Mouse (Mus musculus) midbrain, embryonic 14.5 days (tissue): ENCODE data around the gene Ada. TPM values are rescaled to one million over a fixed set of nuclear protein-coding genes. Genes with fewer than 3 reads are reported as not detected.

Source experiments
- ATAC-seq: fragments of 200-750 bp; cut with Nextera tagmentation; 2 replicates; pipeline ENCODE4 v1.8.0; 2017; ENCODE audit warnings: moderate number of reproducible peaks, moderate library complexity; ENCODE audit not compliant: low FRiP score, low TSS enrichment
- DNase-seq: peaks from one replicate; pipeline ENCODE4 v3.0.0-alpha.2; 2015
- H3K27ac ChIP-seq: fragments of 300-500 bp; sonication (generic); replicated peaks from 2 replicates; pipeline ENCODE4 v1.5.1; 2014; ENCODE audit warnings: mild to moderate bottlenecking, low read depth, low read length, moderate library complexity
- H3K27me3 ChIP-seq: fragments of 300-500 bp; sonication (generic); 2 replicates; pipeline ENCODE4 v1.6.1; 2014; ENCODE audit warnings: low read length, control low read depth, mixed read lengths; ENCODE audit not compliant: control insufficient read depth, insufficient read depth
- H3K36me3 ChIP-seq: fragments of 300-500 bp; sonication (generic); 2 replicates; pipeline ENCODE4 v1.6.1; 2014; ENCODE audit warnings: low read length, control low read depth; ENCODE audit not compliant: control insufficient read depth, insufficient read depth
- H3K4me1 ChIP-seq: fragments of 300-500 bp; sonication (generic); 2 replicates; pipeline ENCODE4 v1.6.1; 2014; ENCODE audit warnings: mild to moderate bottlenecking, antibody characterized with exemption, low read length, control low read depth; ENCODE audit not compliant: control insufficient read depth, insufficient read depth
- H3K4me2 ChIP-seq: fragments of 300-500 bp; sonication (generic); 2 replicates; pipeline ENCODE4 v1.6.1; 2014; ENCODE audit warnings: mild to moderate bottlenecking, low read length, moderate library complexity
- H3K4me3 ChIP-seq: fragments of 300-500 bp; sonication (generic); replicated peaks from 2 replicates; pipeline ENCODE4 v1.5.1; 2014; ENCODE audit warnings: low read depth, low read length
- H3K9ac ChIP-seq: fragments of 300-500 bp; sonication (generic); replicated peaks from 2 replicates; pipeline ENCODE4 v1.6.1; 2014; ENCODE audit warnings: mild to moderate bottlenecking, low read length, moderate library complexity
- H3K9me3 ChIP-seq: fragments of 300-500 bp; sonication (generic); 2 replicates; pipeline ENCODE4 v1.6.1; 2016; ENCODE audit warnings: low read length, control low read depth, mixed read lengths; ENCODE audit not compliant: control insufficient read depth
- WGBS: fragments of 180-500 bp; shearing (Covaris S2); extraction: QIAGEN DNeasy Blood & Tissue Kit; methylation state at CpG from one replicate; pipeline ENCODE4 v1.1.7; 2014; 5-methylcytosine and 5-hydroxymethylcytosine counted together
- polyA plus RNA-seq: library from polyadenylated mRNA; unstranded; fragments of >200 nt; fragmentation: Nextera tagmentation; extraction: Ambion mirVana; gene quantifications from 2 replicates; pipeline ENCODE4 v1.2.1, GENCODE M21; 2014

Ada gene
- polyA plus RNA-seq, 1 experiment from 2014 or later = 2.8 TPM

- no peak for ATAC-seq
- H3K4me2 ChIP-seq = no peak overlapping the region
Observed at GRCm38 (mm10) chr2:163697764-163698480, 52.1 kb downstream of the Ada start.

GRCm38 (mm10) chr2:163696763-163697162 lies 53.3 kb downstream of the Ada start:
- H3K27ac ChIP-seq = no peak overlapping the region
- H3K9ac ChIP-seq = no peak overlapping the region
- no peak for ATAC-seq
- H3K4me3 ChIP-seq = no peak overlapping the region
- 31% methylated on average over 2 of the region's 2 CpGs for WGBS
- H3K4me1 ChIP-seq = no peaks in the 10 kb centered on the region
- H3K4me2 ChIP-seq = no peak overlapping the region
- H3K27me3 ChIP-seq = no peaks in the 10 kb centered on the region
- no peaks in the 10 kb centered on the region for H3K36me3 ChIP-seq
- no peaks in the 10 kb centered on the region for H3K9me3 ChIP-seq
- DNase-seq = no peak

More at GRCm38 (mm10) chr2:163697764-163698480, 52.1 kb downstream of the Ada start:
- H3K9ac ChIP-seq = no peak overlapping the region
- H3K4me3 ChIP-seq = no peak overlapping the region
- no peaks in the 10 kb centered on the region for H3K27me3 ChIP-seq
- no peak overlapping the region for H3K27ac ChIP-seq
- DNase-seq = no peak
- WGBS = 65% methylated on average over 15 of the region's 16 CpGs
- no peaks in the 10 kb centered on the region for H3K36me3 ChIP-seq
- no peaks in the 10 kb centered on the region for H3K9me3 ChIP-seq
- no peaks in the 10 kb centered on the region for H3K4me1 ChIP-seq

GRCm38 (mm10) chr2:163693716-163694314 lies 56.2 kb downstream of the Ada start:
- no peak for DNase-seq
- H3K27ac ChIP-seq = no peak overlapping the region
- no peaks in the 10 kb centered on the region for H3K27me3 ChIP-seq

GRCm38 (mm10) chr2:163692873-163693612 lies 57.0 kb downstream of the Ada start:
- no peak overlapping the region for H3K9ac ChIP-seq
- H3K27ac ChIP-seq = no peak overlapping the region
- 83% methylated on average over 3 of the region's 3 CpGs for WGBS

More at GRCm38 (mm10) chr2:163693716-163694314, 56.2 kb downstream of the Ada start:
- 75% methylated on average over 9 of the region's 9 CpGs for WGBS
- peaks cover 9% of the 10 kb centered on the region for H3K4me1 ChIP-seq
- no peak overlapping the region for H3K4me2 ChIP-seq
- ATAC-seq = no peak
- H3K9me3 ChIP-seq = no peaks in the 10 kb centered on the region
- H3K36me3 ChIP-seq = no peaks in the 10 kb centered on the region
- H3K4me3 ChIP-seq = no peak overlapping the region
- H3K9ac ChIP-seq = 0 out of 2 replicates have a peak overlapping the region, but pooled peaks have one; percentile 6

GRCm38 (mm10) chr2:163691846-163692605 lies 58.0 kb downstream of the Ada start:
- 96% methylated on average over 6 of the region's 6 CpGs for WGBS
- H3K27me3 ChIP-seq = no peaks in the 10 kb centered on the region
- H3K27ac ChIP-seq = no peak overlapping the region
- no peaks in the 10 kb centered on the region for H3K9me3 ChIP-seq
- no peak overlapping the region for H3K4me2 ChIP-seq
- DNase-seq (no peak), ATAC-seq (no peak)
- no peaks in the 10 kb centered on the region for H3K36me3 ChIP-seq
- H3K9ac ChIP-seq = no peak overlapping the region
- peaks cover 9% of the 10 kb centered on the region for H3K4me1 ChIP-seq
- no peak overlapping the region for H3K4me3 ChIP-seq

More at GRCm38 (mm10) chr2:163692873-163693612, 57.0 kb downstream of the Ada start:
- Histone ChIP-seq H3K36me3 (no peaks in the 10 kb centered on the region), H3K4me1 (peaks cover 9% of the 10 kb centered on the region), H3K4me2 (no peak overlapping the region), H3K27me3 (no peaks in the 10 kb centered on the region), H3K4me3 (no peak overlapping the region), H3K9me3 (no peaks in the 10 kb centered on the region)
- ATAC-seq = no peak
- DNase-seq = no peak

- Histone ChIP-seq H3K9me3 (no peaks in the 10 kb centered on the region), H3K9ac (0 out of 2 replicates have a peak overlapping the region, but pooled peaks have one; percentile 14)
- ATAC-seq = no peak
Observed at GRCm38 (mm10) chr2:163690409-163691304, 59.4 kb downstream of the Ada start.

GRCm38 (mm10) chr2:163689771-163690170 lies 60.3 kb downstream of the Ada start:
- H3K27ac ChIP-seq = no peak overlapping the region
- 89% methylated on average over 3 of the region's 3 CpGs for WGBS
- ATAC-seq = no peak

More at GRCm38 (mm10) chr2:163690409-163691304, 59.4 kb downstream of the Ada start:
- Histone ChIP-seq H3K4me2 (no peak overlapping the region), H3K4me1 (peaks cover 9% of the 10 kb centered on the region), H3K27me3 (no peaks in the 10 kb centered on the region), H3K4me3 (no peak overlapping the region), H3K36me3 (no peaks in the 10 kb centered on the region), H3K27ac (0 out of 2 replicates have a peak overlapping the region, but pooled peaks have one; percentile 9)
- peak; percentile 15 for DNase-seq
- 46% methylated on average over 8 of the region's 8 CpGs for WGBS

More at GRCm38 (mm10) chr2:163689771-163690170, 60.3 kb downstream of the Ada start:
- no peak for DNase-seq
- Histone ChIP-seq H3K4me2 (no peak overlapping the region), H3K4me3 (no peak overlapping the region), H3K9me3 (no peaks in the 10 kb centered on the region), H3K4me1 (peaks cover 9% of the 10 kb centered on the region), H3K36me3 (no peaks in the 10 kb centered on the region), H3K27me3 (no peaks in the 10 kb centered on the region), H3K9ac (no peak overlapping the region)
